Mouse (Mus musculus): ENCODE measurements around the gene Dao. TPM values are rescaled to one million over a fixed set of nuclear protein-coding genes. Genes with fewer than 3 reads are reported as not detected.

Gene Dao
- total RNA-seq (2021) = not detected
- long read RNA-seq, experiment 1 = 0 reads
- long read RNA-seq, experiment 2 = 0 reads

- no peak for TF ChIP-seq CTCF (IDR thresholded peaks at IDR 0.05)
- intact Hi-C loops (cut with DNase I) = no loop called here
- Histone ChIP-seq H3K27ac (no peak within 1 kb of the TSS), H3K4me3 (no peak within 1 kb of the TSS)
- no peak for DNase-seq (ENCODE audit: extremely low spot score in 1 of 2, low spot score in 2 of 2)
Observed at GRCm38 (mm10) chr5:114003542-114003941, at the start of gene Dao. Gene Dao, plus strand, starts transcription at chr5:114003703.

GRCm38 (mm10) chr5:113954421-113954820 is 49.1 kb upstream of the Dao start:
- intact Hi-C loops (cut with DNase I) = loop anchor here (1.0 to 10.0 kb wide), 4 partner anchors 47 to 590 kb away; partner anchors contain the start of genes Coro1c, Iscu and Sart3
- TF ChIP-seq CTCF (IDR thresholded peaks at IDR 0.05) = peak; percentile 97
- Histone ChIP-seq H3K4me3 (no peak overlapping the region), H3K27ac (no peak overlapping the region)
- DNase-seq (ENCODE audit: extremely low spot score in 1 of 2, low spot score in 2 of 2) = peak; percentile 80 to 86

GRCm38 (mm10) chr5:113955281-113955680 is 48.2 kb upstream of the Dao start:
- intact Hi-C loops (cut with DNase I) = loop anchor here (2.0 to 10.0 kb wide), 4 partner anchors 37 to 590 kb away; partner anchors contain the start of genes Iscu, Sart3 and Ssh1
- Histone ChIP-seq H3K27ac (no peak overlapping the region), H3K4me3 (no peak overlapping the region)
- DNase-seq (ENCODE audit: extremely low spot score in 1 of 2, low spot score in 2 of 2) = no peak
- TF ChIP-seq CTCF (IDR thresholded peaks at IDR 0.05) = no peak

- intact Hi-C loops (cut with DNase I) = loop anchor here (2.0 to 10.0 kb wide), 4 partner anchors 37 to 591 kb away; partner anchors contain the start of genes Iscu, Sart3 and Ssh1
- TF ChIP-seq CTCF (IDR thresholded peaks at IDR 0.05) = no peak
- H3K4me3 ChIP-seq = no peak overlapping the region
- no peak for DNase-seq (ENCODE audit: extremely low spot score in 1 of 2, low spot score in 2 of 2)
- H3K27ac ChIP-seq = no peak overlapping the region
Observed at GRCm38 (mm10) chr5:113955691-113956090, 47.8 kb upstream of the Dao start.

GRCm38 (mm10) chr5:113956510-113956909 is 47.0 kb upstream of the Dao start:
- Histone ChIP-seq H3K4me3 (no peak overlapping the region), H3K27ac (no peak overlapping the region)
- intact Hi-C loops (cut with DNase I) = loop anchor here (5.0 to 10.0 kb wide), 3 partner anchors 36 to 592 kb away; partner anchors contain the start of gene Ssh1
- peak; percentile 72 to 83 for DNase-seq (ENCODE audit: extremely low spot score in 1 of 2, low spot score in 2 of 2)
- peak; percentile 89 for TF ChIP-seq CTCF (IDR thresholded peaks at IDR 0.05)

GRCm38 (mm10) chr5:113959039-113959438 is 44.5 kb upstream of the Dao start:
- DNase-seq (ENCODE audit: extremely low spot score in 1 of 2, low spot score in 2 of 2) = no peak
- intact Hi-C loops (cut with DNase I) = loop anchor here (5.0 to 10.0 kb wide), 3 partner anchors 33 to 594 kb away; partner anchors contain the start of gene Ssh1
- H3K27ac ChIP-seq = no peak overlapping the region
- H3K4me3 ChIP-seq = no peak overlapping the region
- TF ChIP-seq CTCF (IDR thresholded peaks at IDR 0.05) = no peak

- no peak overlapping the region for H3K27ac ChIP-seq
- H3K4me3 ChIP-seq = no peak overlapping the region
- intact Hi-C loops (cut with DNase I) = no loop called here
- DNase-seq (ENCODE audit: extremely low spot score in 1 of 2, low spot score in 2 of 2) = no peak
- no peak for TF ChIP-seq CTCF (IDR thresholded peaks at IDR 0.05)
Observed at GRCm38 (mm10) chr5:113960416-113960815, 43.1 kb upstream of the Dao start.

- no peak for DNase-seq (ENCODE audit: extremely low spot score in 1 of 2, low spot score in 2 of 2)
- intact Hi-C loops (cut with DNase I) = no loop called here
- Histone ChIP-seq H3K4me3 (no peak overlapping the region), H3K27ac (no peak overlapping the region)
- TF ChIP-seq CTCF (IDR thresholded peaks at IDR 0.05) = no peak
Observed at GRCm38 (mm10) chr5:113961776-113962175, 41.7 kb upstream of the Dao start.

GRCm38 (mm10) chr5:113964972-113965371 is 38.5 kb upstream of the Dao start:
- H3K27ac ChIP-seq = no peak overlapping the region
- intact Hi-C loops (cut with DNase I) = no loop called here
- H3K4me3 ChIP-seq = no peak overlapping the region
- no peak for TF ChIP-seq CTCF (IDR thresholded peaks at IDR 0.05)
- DNase-seq (ENCODE audit: extremely low spot score in 1 of 2, low spot score in 2 of 2) = no peak

GRCm38 (mm10) chr5:113965659-113966185 is 37.8 kb upstream of the Dao start:
- intact Hi-C loops (cut with DNase I) = no loop called here
- no peak for DNase-seq (ENCODE audit: extremely low spot score in 1 of 2, low spot score in 2 of 2)
- TF ChIP-seq CTCF (IDR thresholded peaks at IDR 0.05) = no peak
- no peak overlapping the region for H3K4me3 ChIP-seq
- no peak overlapping the region for H3K27ac ChIP-seq

GRCm38 (mm10) chr5:113966452-113967150 is 36.9 kb upstream of the Dao start:
- intact Hi-C loops (cut with DNase I) = no loop called here
- no peak for TF ChIP-seq CTCF (IDR thresholded peaks at IDR 0.05)
- Histone ChIP-seq H3K4me3 (no peak overlapping the region), H3K27ac (no peak overlapping the region)
- DNase-seq (ENCODE audit: extremely low spot score in 1 of 2, low spot score in 2 of 2) = no peak

GRCm38 (mm10) chr5:113968371-113968770 is 35.1 kb upstream of the Dao start:
- Histone ChIP-seq H3K27ac (no peak overlapping the region), H3K4me3 (no peak overlapping the region)
- no peak for TF ChIP-seq CTCF (IDR thresholded peaks at IDR 0.05)
- intact Hi-C loops (cut with DNase I) = no loop called here
- DNase-seq (ENCODE audit: extremely low spot score in 1 of 2, low spot score in 2 of 2) = no peak
